26 mouse cellular contexts compared by ENCODE assay signal in the genomic region with DNA sequence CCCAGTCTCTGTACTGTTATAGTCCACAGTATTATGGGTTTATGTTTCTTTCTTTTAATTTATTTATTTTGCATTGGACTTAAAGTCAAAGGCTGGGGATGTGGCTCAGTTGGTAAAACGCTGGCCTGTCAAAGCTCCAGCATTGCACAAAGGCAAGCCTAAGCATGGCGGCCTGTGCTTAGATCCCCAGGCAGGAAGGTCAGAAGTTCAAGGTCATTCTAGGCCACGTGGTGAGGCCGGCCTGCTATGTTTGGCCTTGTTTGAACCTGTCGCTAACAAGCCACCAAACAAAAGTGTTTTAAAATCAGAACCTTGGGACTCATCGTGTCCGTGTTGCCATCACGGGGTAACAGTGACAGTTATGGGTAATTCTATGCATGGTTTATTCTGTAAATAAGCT. TPM values are rescaled to one million over a fixed set of nuclear protein-coding genes. Genes with fewer than 3 reads are reported as not detected.
A peak's percentile ranks its signal among the peaks of the same experiment; 100 is the strongest.
DNase-seq lines count a peak whose midpoint lies in the region; ATAC-seq lines count a peak whose summit lies in the region.
"Had no signal": no experiment of that assay in that cellular context is flagged by ENCODE, and none has a peak within 500 bp of the region (broad histone marks: within the 10 kb centered on the region; RNA-seq: fewer than 3 reads in every experiment).

No protein-coding gene starts in this region.

- peaks cover 13% of the 10 kb centered on the region for H3K4me1 ChIP-seq in neural tube, embryonic 13.5 days (replicated peaks)
- H3K4me1 ChIP-seq in neural tube, embryonic 15.5 days: peaks cover 13% of the 10 kb centered on the region
- H3K4me1 ChIP-seq in midbrain, embryonic 12.5 days: peaks cover 10% of the 10 kb centered on the region; the same call in 1 of the 2 replicates

- no peak overlapping the region for H3K4me3 ChIP-seq in neural tube, embryonic 13.5 days
- H3K4me3 ChIP-seq in neural tube, embryonic 15.5 days (replicated peaks): no peak overlapping the region
- H3K4me3 ChIP-seq in midbrain, embryonic 12.5 days: no peak overlapping the region
- H3K4me3 ChIP-seq: embryonic facial prominence, embryonic 12.5 days; forebrain, embryonic 12.5 days; hindbrain, embryonic 10.5 days; left cerebral cortex, adult 2 months; limb, embryonic 10.5 days had no signal

- H3K9me3 ChIP-seq in neural tube, embryonic 13.5 days: no peaks in the 10 kb centered on the region
- no peaks in the 10 kb centered on the region for H3K9me3 ChIP-seq in neural tube, embryonic 15.5 days (replicated peaks)
- H3K9me3 ChIP-seq in midbrain, embryonic 12.5 days: no peaks in the 10 kb centered on the region
- H3K9me3 ChIP-seq: embryonic facial prominence, embryonic 12.5 days; forebrain, embryonic 12.5 days; hindbrain, embryonic 10.5 days; limb, embryonic 10.5 days had no signal

- no peak overlapping the region for H3K9ac ChIP-seq in neural tube, embryonic 13.5 days
- no peak overlapping the region for H3K9ac ChIP-seq in neural tube, embryonic 15.5 days (replicated peaks)
- no peak overlapping the region for H3K9ac ChIP-seq in midbrain, embryonic 12.5 days (replicated peaks)
- H3K9ac ChIP-seq: embryonic facial prominence, embryonic 12.5 days; forebrain, embryonic 12.5 days had no signal

- no peaks in the 10 kb centered on the region for H3K27me3 ChIP-seq in neural tube, embryonic 13.5 days
- H3K27me3 ChIP-seq in neural tube, embryonic 15.5 days (replicated peaks): no peaks in the 10 kb centered on the region
- no peaks in the 10 kb centered on the region for H3K27me3 ChIP-seq in midbrain, embryonic 12.5 days
- H3K27me3 ChIP-seq: embryonic facial prominence, embryonic 12.5 days; forebrain, embryonic 12.5 days had no signal

- ATAC-seq in neural tube, embryonic 13.5 days (ENCODE audit: low read depth): no peak
- ATAC-seq in neural tube, embryonic 15.5 days (ENCODE audit: low FRiP score): no peak
- ATAC-seq in midbrain, embryonic 12.5 days (ENCODE audit: low FRiP score, low read depth): peak; percentile 56
- ATAC-seq: activated CD4-positive, CD25-positive, alpha-beta regulatory T cell, adult 4 months; inflammation-experienced regulatory T-cells, adult 6 months had no signal

- peak; percentile 33 for DNase-seq in WW6 (ENCODE audit: low read depth, low spot score)
- DNase-seq in lung, postnatal 25 days (ENCODE audit: low spot score): no peak
- DNase-seq in spleen, postnatal 10 days (ENCODE audit: low spot score in 2 of 2): no peak
- DNase-seq in kidney, adult 11 months: no peak
- DNase-seq: adrenal gland, postnatal 10 days; cerebellum, adult 2 months; cerebellum, postnatal 36 days; kidney, adult 2 months; liver; thymus, adult 2 months; thymus, postnatal 4 days had no signal

- H3K27ac ChIP-seq in neural tube, embryonic 13.5 days (replicated peaks): peak overlapping the region; percentile 28; the same call in 1 of the 2 replicates
- H3K27ac ChIP-seq in neural tube, embryonic 15.5 days (replicated peaks): no peak overlapping the region; the same call in 1 of the 2 replicates
- no peak overlapping the region; the same call in 1 of the 2 replicates for H3K27ac ChIP-seq in midbrain, embryonic 12.5 days (replicated peaks)
- H3K27ac ChIP-seq: embryonic facial prominence, embryonic 12.5 days; forebrain, embryonic 12.5 days; hindbrain, embryonic 10.5 days; kidney, postnatal 0 days; left cerebral cortex, adult 2 months; limb, embryonic 10.5 days; macrophage; stomach, postnatal 0 days had no signal

- WGBS in neural tube, embryonic 13.5 days: 57% methylated on average over 8 of the region's 8 CpGs
- 45% methylated on average over 8 of the region's 8 CpGs for WGBS in neural tube, embryonic 15.5 days
- 42% methylated on average over 8 of the region's 8 CpGs for WGBS in midbrain, embryonic 12.5 days

- H3K4me2 ChIP-seq in neural tube, embryonic 13.5 days: no peak overlapping the region
- H3K4me2 ChIP-seq in neural tube, embryonic 15.5 days: no peak overlapping the region
- H3K4me2 ChIP-seq in midbrain, embryonic 12.5 days (replicated peaks): no peak overlapping the region
- H3K4me2 ChIP-seq: embryonic facial prominence, embryonic 12.5 days; forebrain, embryonic 12.5 days; heart, embryonic 11.5 days had no signal

- peaks cover 28% of the 10 kb centered on the region for H3K36me3 ChIP-seq in neural tube, embryonic 13.5 days
- 0 out of 2 replicates have a peak, but pooled peaks cover 11% of the 10 kb centered on the region for H3K36me3 ChIP-seq in neural tube, embryonic 15.5 days
- no peaks in the 10 kb centered on the region for H3K36me3 ChIP-seq in midbrain, embryonic 12.5 days
- H3K36me3 ChIP-seq: embryonic facial prominence, embryonic 12.5 days; forebrain, embryonic 12.5 days; limb, embryonic 10.5 days had no signal

RNA-seq across cellular contexts. Expression of a gene that starts 51.6 kb away (rescaled TPM):
- polyA plus RNA-seq in neural tube, embryonic 13.5 days (2015; fragmentation: Nextera tagmentation; extraction: Ambion mirVana): 47.2 and 48.1 TPM in 2 replicates
- polyA plus RNA-seq in neural tube, embryonic 15.5 days (2015; fragmentation: Nextera tagmentation; extraction: Ambion mirVana): 44.2 and 46.0 TPM in 2 replicates
- 19.7 and 23.0 TPM in 2 replicates for polyA plus RNA-seq in midbrain, embryonic 12.5 days (2016; fragmentation: Nextera tagmentation; extraction: Ambion mirVana)
- polyA plus RNA-seq: C2C12 had no signal
